Mouse (Mus musculus) kidney, adult 10 weeks (tissue): ENCODE data around the gene Usf1. TPM values are rescaled to one million over a fixed set of nuclear protein-coding genes. Genes with fewer than 3 reads are reported as not detected.

ENCODE experiments used
- polyA plus RNA-seq: library from polyadenylated mRNA; stranded (reverse); fragments of 350-450 nt; fragmentation: Illumina TruSeq; extraction: RNeasy Lipid Tissue Mini Kit (QIAGEN cat#74804); gene quantifications from one replicate; pipeline ENCODE4 v1.2.3, GENCODE M21; 2014; ENCODE audit warnings: low read depth, low replicate concordance

Usf1 gene
- 0.69 TPM for polyA plus RNA-seq

DNA sequence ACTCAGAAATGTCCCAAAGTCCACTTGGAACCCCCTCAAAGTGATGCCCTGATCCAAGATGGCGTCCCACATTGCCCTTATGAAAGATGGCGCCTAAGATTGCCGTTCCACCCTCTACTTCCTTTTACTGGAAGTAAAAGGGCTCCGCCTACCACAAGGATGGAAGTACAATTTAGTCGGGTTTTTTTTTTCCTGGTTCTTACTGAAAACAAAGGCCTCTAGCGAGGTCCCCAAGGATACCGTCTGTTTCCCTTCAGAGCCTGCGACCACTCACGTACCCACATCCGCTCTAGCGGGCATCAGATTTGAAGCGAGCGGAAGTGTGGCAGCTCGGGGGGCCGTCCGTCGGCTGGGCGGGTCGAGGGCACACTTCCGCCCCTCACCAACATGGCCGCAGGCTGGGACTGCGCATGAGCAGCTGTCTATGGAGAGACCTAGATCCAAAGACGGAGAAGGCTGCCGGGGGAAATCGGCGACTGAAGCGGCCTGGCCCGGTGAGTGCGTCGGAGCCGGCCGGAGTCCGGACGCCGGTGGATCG lies at the start of gene Usf1:
TSS of gene Usf1 (plus strand) at position 367 of the 538 bp plus-strand sequence.

GRCm38 (mm10) chr1:171369845-171370556 lies 41.1 kb upstream of the Usf1 start, which contains the start of gene Nectin4:
Gene Nectin4, plus strand, starts transcription at chr1:171370099.

GRCm38 (mm10) chr1:171388376-171389102 lies 22.6 kb upstream of the Usf1 start, which contains the start of gene Arhgap30:
Gene Arhgap30, plus strand, starts transcription at chr1:171388954.

GRCm38 (mm10) chr1:171418660-171419059 lies 7.5 kb downstream of the Usf1 start, which contains the start of gene Tstd1:
Gene Tstd1, plus strand, starts transcription at chr1:171418872.

DNA sequence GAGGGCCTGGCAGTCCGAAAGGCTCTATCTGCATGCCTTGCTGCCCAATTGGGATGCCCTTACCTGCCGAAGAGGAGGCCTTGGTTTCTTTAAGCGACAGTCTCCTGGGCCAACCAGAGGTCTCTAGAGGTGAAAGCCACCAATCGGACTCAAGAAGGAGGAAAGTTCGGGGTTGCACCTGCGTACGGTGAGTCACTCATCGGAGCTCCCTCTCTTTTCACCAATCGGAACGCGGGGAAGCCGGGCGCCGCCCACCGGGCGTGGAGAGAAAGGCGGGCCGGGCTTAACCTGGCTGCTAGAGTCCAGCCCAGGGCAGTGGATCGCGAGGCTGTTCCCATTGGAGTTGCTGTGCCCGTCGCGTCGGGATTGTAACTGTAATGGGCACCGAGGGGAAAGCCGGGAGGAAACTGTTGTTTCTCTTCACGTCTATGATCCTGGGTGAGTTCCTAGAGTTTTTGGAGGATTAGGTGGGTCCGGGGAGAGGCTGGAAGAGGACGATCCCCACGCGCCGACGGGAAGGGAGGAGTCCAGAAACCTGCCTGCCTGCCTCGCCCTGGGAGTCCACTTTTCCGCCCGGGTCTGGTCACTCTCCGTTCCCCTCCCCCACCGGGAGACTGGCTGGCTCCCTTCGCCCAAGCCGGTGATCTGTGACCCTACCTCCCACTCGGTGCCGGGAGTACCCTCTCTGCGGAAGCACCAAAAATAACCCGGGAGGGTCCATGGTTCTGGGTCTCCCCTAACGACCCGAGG lies 26.3 kb downstream of the Usf1 start, which contains the start of gene F11r:
TSS of gene F11r (plus strand) at position 272 of the 750 bp plus-strand sequence.

Other genes with a start within 250 kb of the Usf1 start
- 6.5 TPM for gene Pcp4l1, start 215.0 kb upstream of the Usf1 start, polyA plus RNA-seq
- not detected for gene Nr1i3, start 197.3 kb upstream of the Usf1 start, polyA plus RNA-seq
- 7.3 TPM for gene Tomm40l, start 188.8 kb upstream of the Usf1 start, polyA plus RNA-seq
- gene Apoa2, start 186.3 kb upstream of the Usf1 start, polyA plus RNA-seq = 3.9 TPM
- 10.8 TPM for gene Fcer1g, start 176.9 kb upstream of the Usf1 start, polyA plus RNA-seq
- gene Adamts4, start 160.9 kb upstream of the Usf1 start, polyA plus RNA-seq = 1.2 TPM
- gene Ndufs2, start 159.9 kb upstream of the Usf1 start, polyA plus RNA-seq = 89.0 TPM
- gene B4galt3, start 141.0 kb upstream of the Usf1 start, polyA plus RNA-seq = 2.3 TPM
- gene Ppox, start 130.1 kb upstream of the Usf1 start, polyA plus RNA-seq = 6.2 TPM
- 15.0 TPM for gene Usp21, start 123.3 kb upstream of the Usf1 start, polyA plus RNA-seq
- 101 TPM for gene Ufc1, start 116.3 kb upstream of the Usf1 start, polyA plus RNA-seq
- 6.7 TPM for gene Dedd, start 82.2 kb upstream of the Usf1 start, polyA plus RNA-seq
- gene Nit1, start 65.7 kb upstream of the Usf1 start, polyA plus RNA-seq = 43.5 TPM
- 39.6 TPM for gene Pfdn2, start 65.6 kb upstream of the Usf1 start, polyA plus RNA-seq
- gene Klhdc9, start 50.5 kb upstream of the Usf1 start, polyA plus RNA-seq = 0.97 TPM
- 0.40 TPM for gene Nectin4, start 41.2 kb upstream of the Usf1 start, polyA plus RNA-seq
- gene Arhgap30, start 22.4 kb upstream of the Usf1 start, polyA plus RNA-seq = 1.3 TPM
- 2.9 TPM for gene Tstd1, start 7.6 kb downstream of the Usf1 start, polyA plus RNA-seq
- gene F11r, start 26.2 kb downstream of the Usf1 start, polyA plus RNA-seq = 51.7 TPM
- gene Alyref2, start 92.2 kb downstream of the Usf1 start, polyA plus RNA-seq = 1.2 TPM
- not detected for gene Itln1, start 124.0 kb downstream of the Usf1 start, polyA plus RNA-seq
- gene Cd244a, start 147.9 kb downstream of the Usf1 start, polyA plus RNA-seq = 0.61 TPM
- gene Ly9, start 196.1 kb downstream of the Usf1 start, polyA plus RNA-seq = 0.57 TPM
- 1.9 TPM for gene Slamf7, start 241.7 kb downstream of the Usf1 start, polyA plus RNA-seq